Mouse (Mus musculus): Measurements from ENCODE around the gene Aqp5.

DNA sequence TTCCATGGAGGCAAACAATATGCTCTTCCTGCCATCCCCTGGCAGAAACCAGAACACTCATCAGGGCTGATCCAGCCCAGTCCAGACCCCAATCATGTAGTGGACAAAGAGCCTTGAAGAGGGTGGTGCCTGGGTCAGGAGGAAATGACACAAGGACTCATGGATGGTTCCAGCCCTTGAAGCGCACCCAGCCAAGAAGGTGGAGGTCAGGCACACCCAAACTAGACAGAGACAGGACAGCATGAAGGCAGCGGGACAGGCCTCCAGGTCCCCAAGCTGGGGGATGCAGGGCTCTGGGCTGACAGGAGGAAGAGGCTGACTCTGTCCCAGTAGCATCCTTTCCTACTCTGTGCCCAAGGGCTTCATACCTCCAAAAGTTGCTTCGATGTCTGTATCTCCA is 4.1 kb upstream of the Aqp5 start:
- TF ChIP-seq CTCF (IDR thresholded peaks at IDR 0.05; ENCODE audit: control insufficient read depth, insufficient read depth, low read length) (no peak), POLR2A (IDR thresholded peaks at IDR 0.05; ENCODE audit: borderline replicate concordance, control insufficient read depth, low read depth, low read length) (no peak)

Measured in bone marrow, adult 2 months (tissue).